Mouse (Mus musculus): ENCODE measurements around the gene F2rl3. TPM values are rescaled to one million over a fixed set of nuclear protein-coding genes. Genes with fewer than 3 reads are reported as not detected.

F2rl3 gene
- polyA plus RNA-seq (2016; fragmentation: Nextera tagmentation; extraction: Ambion mirVana), result 1.1 and 1.2 TPM in 2 replicates

DNA sequence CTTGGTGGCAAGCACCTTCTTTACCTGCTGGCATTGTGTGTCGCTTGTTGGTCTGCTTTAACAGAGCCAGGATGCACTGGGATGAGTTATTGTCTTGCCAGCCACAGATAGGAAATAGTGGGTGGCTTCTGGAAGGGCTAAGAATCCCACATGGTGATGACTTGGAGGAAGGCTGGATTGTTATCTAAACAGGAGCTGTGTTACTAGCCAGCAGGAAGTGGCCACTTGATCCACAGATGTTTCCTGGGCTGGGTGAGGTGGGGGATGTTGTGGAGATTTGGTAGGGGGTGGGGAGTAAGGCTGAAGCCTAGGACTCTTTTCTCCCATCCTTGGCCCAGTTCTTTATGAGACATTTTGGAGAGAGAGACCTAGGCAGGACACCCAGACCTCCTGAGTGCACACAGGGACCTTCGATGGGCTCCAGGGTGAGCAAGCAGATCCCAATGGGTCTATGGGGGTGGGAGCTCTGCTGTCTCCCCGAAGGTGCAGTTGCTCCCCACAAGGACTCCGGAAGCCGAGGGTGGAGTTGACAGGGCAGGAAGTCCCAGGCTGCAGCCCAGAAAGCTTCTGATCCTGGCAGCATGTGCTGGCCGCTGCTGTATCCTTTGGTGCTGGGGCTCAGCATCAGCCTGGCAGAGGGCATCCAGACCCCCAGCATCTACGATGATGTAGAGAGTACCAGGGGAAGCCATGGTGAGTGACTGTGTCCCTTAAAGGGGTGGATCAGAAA is at the start of gene F2rl3:
F2rl3 (plus strand) TSS at position 559 of the 730 bp plus-strand sequence.
- no peaks in the 10 kb centered on the region for H3K27me3 ChIP-seq (replicated peaks)
- H3K4me1 ChIP-seq, result no peaks in the 10 kb centered on the region
- H3K4me3 ChIP-seq, result no peak within 1 kb of the TSS
- peaks cover 26% of the 10 kb centered on the region for H3K36me3 ChIP-seq
- H3K9me3 ChIP-seq, result no peaks in the 10 kb centered on the region
- H3K27ac ChIP-seq, result no peak within 1 kb of the TSS
- H3K9ac ChIP-seq, result no peak within 1 kb of the TSS
- no peak within 1 kb of the TSS for H3K4me2 ChIP-seq (replicated peaks)
- ATAC-seq (ENCODE audit: low FRiP score, low read depth), result no peak
- WGBS, result 81% methylated on average over 7 of the region's 7 CpGs

DNA sequence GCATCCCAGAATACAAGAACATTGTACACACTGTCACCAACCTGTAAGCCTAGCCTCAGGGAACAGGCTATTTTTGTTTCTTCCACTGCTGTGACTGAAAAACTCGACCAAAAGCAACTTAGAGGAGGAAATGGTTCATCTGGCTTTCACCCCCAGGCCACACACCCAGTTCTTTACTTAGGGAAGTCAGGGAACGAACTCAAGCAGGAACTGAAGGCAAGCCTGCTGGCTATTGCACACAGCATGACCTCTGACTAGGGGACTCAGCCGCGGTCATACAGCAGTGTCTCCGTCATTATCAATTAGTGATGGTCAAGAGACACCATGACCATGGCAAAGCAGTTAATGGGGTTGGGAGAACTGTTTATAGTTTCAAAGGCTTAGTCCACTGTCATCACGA is 49.1 kb upstream of the F2rl3 start:
- Histone ChIP-seq H3K9ac (no peak overlapping the region), H3K4me3 (no peak overlapping the region), H3K27me3 (replicated peaks) (no peaks in the 10 kb centered on the region), H3K36me3 (no peaks in the 10 kb centered on the region), H3K4me2 (replicated peaks) (no peak overlapping the region), H3K9me3 (no peaks in the 10 kb centered on the region), H3K27ac (no peak overlapping the region), H3K4me1 (no peaks in the 10 kb centered on the region)
- ATAC-seq (ENCODE audit: low FRiP score, low read depth), result no peak
- 30% methylated on average over 6 of the region's 6 CpGs for WGBS

DNA sequence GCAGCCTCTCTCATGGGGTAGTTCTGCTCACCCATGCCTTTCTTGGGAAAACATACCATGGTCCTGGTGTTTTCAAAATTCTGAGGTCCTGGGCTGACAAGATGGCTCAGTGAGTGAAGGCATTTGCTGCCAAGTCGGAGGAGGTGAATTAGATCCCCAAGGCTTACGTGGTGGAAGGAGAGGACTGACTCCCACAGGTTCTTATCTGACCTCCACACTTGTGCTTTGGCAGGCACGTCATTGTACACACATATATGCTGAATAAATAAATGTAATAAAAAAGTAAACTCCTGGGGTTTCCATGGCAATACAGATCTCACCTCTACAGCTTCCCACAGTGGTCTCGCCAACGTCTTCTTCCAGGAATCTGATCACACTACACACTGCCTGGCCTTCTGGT is 45.1 kb upstream of the F2rl3 start:
- no peak for ATAC-seq (ENCODE audit: low FRiP score, low read depth)
- WGBS, result 82% methylated on average over 5 of the region's 5 CpGs

DNA sequence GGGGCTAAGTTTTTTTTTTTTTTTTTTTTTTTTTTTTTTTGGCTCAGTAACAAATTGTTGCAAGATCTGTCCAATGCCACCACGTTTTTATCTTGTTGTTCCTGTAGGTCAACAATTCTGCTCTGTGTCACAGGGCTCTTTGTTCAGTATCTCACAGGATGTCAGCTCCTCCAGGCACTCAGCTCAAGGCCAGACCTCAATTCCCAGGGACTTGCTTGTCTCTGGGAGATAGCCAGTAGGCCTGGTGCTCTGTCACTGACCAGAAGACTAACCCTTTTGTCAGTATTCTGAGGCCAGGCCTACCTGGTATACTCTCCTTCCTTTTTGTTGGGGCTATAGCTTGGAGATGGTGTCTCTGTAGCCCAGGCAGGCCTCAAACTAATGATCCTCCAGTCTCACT is 41.1 kb upstream of the F2rl3 start:
- H3K9me3 ChIP-seq, result no peaks in the 10 kb centered on the region
- H3K4me1 ChIP-seq, result peaks cover 10% of the 10 kb centered on the region
- H3K4me3 ChIP-seq, result no peak overlapping the region
- H3K36me3 ChIP-seq, result peaks cover 10% of the 10 kb centered on the region
- no peak overlapping the region for H3K9ac ChIP-seq
- H3K27ac ChIP-seq, result no peak overlapping the region
- H3K4me2 ChIP-seq (replicated peaks), result no peak overlapping the region
- WGBS, result 38% methylated on average over 1 of the region's 1 CpGs
- no peak for ATAC-seq (ENCODE audit: low FRiP score, low read depth)
- H3K27me3 ChIP-seq (replicated peaks), result no peaks in the 10 kb centered on the region

More for the DNA sequence above, 45.1 kb upstream of the F2rl3 start:
- Histone ChIP-seq H3K4me3 (no peak overlapping the region), H3K9me3 (no peaks in the 10 kb centered on the region), H3K27ac (no peak overlapping the region), H3K4me1 (no peaks in the 10 kb centered on the region), H3K36me3 (no peaks in the 10 kb centered on the region), H3K9ac (no peak overlapping the region), H3K4me2 (replicated peaks) (no peak overlapping the region), H3K27me3 (replicated peaks) (no peaks in the 10 kb centered on the region)

DNA sequence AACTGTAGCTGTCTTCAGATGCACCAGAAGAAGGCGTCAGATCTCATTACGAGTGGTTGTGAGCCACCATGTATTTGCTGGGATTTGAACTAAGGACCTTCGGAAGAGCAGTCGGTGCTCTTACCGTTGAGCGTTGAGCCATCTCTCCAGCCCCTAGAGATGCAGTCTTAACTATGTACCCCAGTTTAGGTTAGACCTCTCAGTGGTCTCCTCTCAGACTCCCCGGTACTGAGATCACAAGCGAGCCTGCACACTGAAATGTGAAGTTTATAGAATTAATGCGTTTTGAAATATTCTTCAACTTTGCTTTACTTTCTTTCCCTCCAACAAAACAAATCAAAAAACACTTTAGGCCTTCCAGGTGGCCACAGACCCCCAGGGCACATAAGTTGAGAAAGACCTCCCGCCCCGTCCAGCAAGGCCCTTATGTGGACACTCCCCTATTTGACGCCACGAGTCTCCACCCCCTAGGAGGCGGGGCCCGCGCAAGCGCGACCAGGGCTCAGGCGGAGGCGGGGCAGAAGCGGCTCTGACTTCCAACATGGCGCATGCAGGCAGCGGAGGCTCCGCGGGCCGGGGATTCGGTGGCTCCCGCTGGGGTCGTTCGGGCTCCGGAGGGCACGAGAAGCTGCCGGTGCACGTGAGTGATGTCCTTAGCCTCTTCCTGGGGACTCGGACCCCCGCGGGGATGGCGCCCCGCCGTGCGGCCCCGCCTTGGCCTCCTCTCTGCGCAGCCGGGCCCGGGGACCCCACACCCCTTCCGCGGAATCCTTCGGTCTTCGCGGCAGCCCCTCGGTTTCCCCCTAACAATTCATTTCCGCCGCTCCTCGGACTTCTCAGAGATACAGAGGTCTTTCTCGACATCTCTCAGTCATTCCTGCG is 38.7 kb upstream of the F2rl3 start, which contains the start of gene Sin3b:
Sin3b (plus strand) TSS at position 517 of the 882 bp plus-strand sequence.
- peaks cover 10% of the 10 kb centered on the region for H3K4me1 ChIP-seq
- peak within 1 kb of the TSS; percentile 95 for H3K9ac ChIP-seq
- H3K4me2 ChIP-seq (replicated peaks), result peak within 1 kb of the TSS; percentile 96
- peak within 1 kb of the TSS; percentile 99 for H3K4me3 ChIP-seq
- WGBS, result 14% methylated on average over 56 of the region's 56 CpGs
- no peak within 1 kb of the TSS for H3K27ac ChIP-seq
- H3K27me3 ChIP-seq (replicated peaks), result no peaks in the 10 kb centered on the region
- peaks cover 35% of the 10 kb centered on the region for H3K36me3 ChIP-seq
- no peaks in the 10 kb centered on the region for H3K9me3 ChIP-seq
- ATAC-seq (ENCODE audit: low FRiP score, low read depth), result peak; percentile 99

DNA sequence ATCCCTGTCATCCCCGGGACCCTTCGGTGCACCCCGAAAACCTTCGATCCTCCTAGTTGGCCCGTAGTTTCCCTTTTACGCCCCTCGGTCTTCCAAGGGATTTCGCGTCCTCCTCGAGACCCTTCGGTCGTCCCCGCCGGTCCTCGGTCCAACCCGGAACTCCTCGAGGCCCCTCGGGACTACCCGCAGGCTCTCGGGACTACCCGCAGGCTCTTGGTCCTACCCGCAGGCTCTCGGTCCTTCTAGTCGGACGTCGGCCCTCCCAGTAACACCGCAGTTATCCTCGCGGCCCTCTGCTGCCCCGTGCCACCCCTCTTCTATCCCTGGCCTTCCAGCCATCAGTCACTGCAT is 38.1 kb upstream of the F2rl3 start:
- Histone ChIP-seq H3K4me2 (replicated peaks) (peak overlapping the region; percentile 96), H3K4me3 (peak overlapping the region; percentile 99), H3K27me3 (replicated peaks) (no peaks in the 10 kb centered on the region), H3K9ac (peak overlapping the region; percentile 95), H3K9me3 (no peaks in the 10 kb centered on the region), H3K36me3 (peaks cover 41% of the 10 kb centered on the region), H3K27ac (no peak overlapping the region), H3K4me1 (peaks cover 11% of the 10 kb centered on the region)
- peak; percentile 46 for ATAC-seq (ENCODE audit: low FRiP score, low read depth)
- under 1% methylated on average over 30 of the region's 30 CpGs for WGBS

DNA sequence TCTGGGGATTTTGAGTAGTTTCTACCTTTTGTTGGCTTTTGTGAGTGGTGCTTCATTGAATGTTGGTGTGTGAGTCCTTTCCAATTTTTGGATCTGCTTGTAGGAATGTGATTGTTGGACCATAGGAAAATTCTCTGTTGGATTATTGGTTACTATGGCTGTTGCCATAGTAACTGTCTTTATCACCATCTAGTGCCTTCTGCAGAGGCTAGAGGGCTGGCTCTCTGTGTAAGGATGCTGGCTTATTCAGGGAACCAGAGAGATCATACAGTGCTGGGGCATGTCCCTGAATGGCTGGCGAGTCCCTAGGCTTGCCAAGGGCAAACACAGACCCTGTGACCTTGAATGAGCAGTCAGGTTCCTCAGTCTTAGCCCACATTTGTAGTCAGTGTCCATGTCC is 33.0 kb upstream of the F2rl3 start:
- Histone ChIP-seq H3K36me3 (peaks cover 88% of the 10 kb centered on the region), H3K27ac (no peak overlapping the region), H3K4me1 (peaks cover 15% of the 10 kb centered on the region), H3K27me3 (replicated peaks) (no peaks in the 10 kb centered on the region), H3K9ac (no peak overlapping the region), H3K4me3 (no peak overlapping the region), H3K4me2 (replicated peaks) (no peak overlapping the region), H3K9me3 (no peaks in the 10 kb centered on the region)
- ATAC-seq (ENCODE audit: low FRiP score, low read depth), result no peak
- 74% methylated on average over 1 of the region's 1 CpGs for WGBS

DNA sequence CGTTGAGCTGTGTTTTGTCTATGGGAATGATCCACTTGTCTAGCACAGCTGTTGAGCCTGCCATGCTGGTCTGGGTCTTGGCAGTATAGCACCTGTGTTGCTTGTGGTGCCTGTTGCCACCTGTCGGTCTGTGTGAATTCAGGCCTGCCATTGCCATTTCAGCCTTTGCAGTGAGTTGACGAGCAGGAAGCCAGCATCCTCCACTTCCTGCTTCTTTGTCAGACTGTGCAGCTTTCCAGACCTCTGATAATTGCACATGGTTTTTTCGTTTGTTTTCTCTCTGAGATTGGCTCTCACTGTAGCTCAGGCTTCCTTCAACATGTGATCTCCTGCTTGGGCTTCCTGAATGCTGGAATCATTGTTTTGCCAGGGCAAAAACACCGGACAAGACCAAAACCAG is 26.7 kb upstream of the F2rl3 start:
- Histone ChIP-seq H3K4me2 (replicated peaks) (no peak overlapping the region), H3K4me3 (no peak overlapping the region), H3K27me3 (replicated peaks) (no peaks in the 10 kb centered on the region), H3K9me3 (no peaks in the 10 kb centered on the region), H3K36me3 (peaks cover 92% of the 10 kb centered on the region), H3K27ac (no peak overlapping the region), H3K9ac (no peak overlapping the region), H3K4me1 (no peaks in the 10 kb centered on the region)
- no peak for ATAC-seq (ENCODE audit: low FRiP score, low read depth)
- WGBS, result 91% methylated on average over 5 of the region's 5 CpGs

DNA sequence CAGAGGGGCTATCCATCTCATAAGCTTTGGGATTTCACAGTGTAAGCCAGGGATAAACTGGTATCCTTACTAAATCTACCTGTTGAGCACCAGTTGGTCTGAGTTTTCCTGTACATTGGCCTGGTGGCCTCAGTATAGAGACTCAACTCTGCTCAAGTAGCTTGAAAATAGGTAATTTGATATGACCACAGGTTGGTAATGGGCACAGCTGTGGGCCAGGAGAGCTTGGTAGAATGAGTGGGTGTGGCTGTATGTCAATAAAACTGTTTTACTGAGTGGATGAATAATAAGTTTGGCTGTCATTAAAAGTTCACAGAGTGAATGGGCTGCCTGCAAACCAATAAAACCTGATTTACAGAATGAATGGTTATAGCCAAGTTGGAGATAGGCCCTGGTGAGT is 24.8 kb upstream of the F2rl3 start:
- no peak overlapping the region for H3K4me3 ChIP-seq
- no peak overlapping the region for H3K27ac ChIP-seq
- no peak overlapping the region for H3K9ac ChIP-seq
- no peaks in the 10 kb centered on the region for H3K4me1 ChIP-seq
- H3K36me3 ChIP-seq, result peaks cover 91% of the 10 kb centered on the region
- no peaks in the 10 kb centered on the region for H3K9me3 ChIP-seq
- H3K4me2 ChIP-seq (replicated peaks), result no peak overlapping the region
- H3K27me3 ChIP-seq (replicated peaks), result no peaks in the 10 kb centered on the region
- ATAC-seq (ENCODE audit: low FRiP score, low read depth), result no peak

DNA sequence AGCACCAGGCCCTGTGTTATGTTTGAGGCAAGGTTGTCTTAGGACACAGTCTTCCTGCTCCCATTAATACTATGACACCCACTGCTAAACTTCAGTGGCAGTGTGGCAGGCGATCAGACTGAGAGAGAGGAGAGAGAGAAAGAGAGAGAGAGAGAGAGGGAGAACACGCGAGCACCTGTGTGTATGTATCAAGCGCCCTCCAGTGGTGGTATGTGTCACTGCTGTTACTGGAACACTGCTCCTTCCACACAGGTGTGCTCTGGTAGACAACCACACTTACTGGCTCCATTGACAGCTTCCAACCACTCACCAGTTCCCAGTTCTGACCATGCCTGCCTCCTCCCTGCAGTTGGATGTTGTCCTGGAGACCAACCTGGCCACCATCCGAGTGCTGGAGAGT is 15.6 kb upstream of the F2rl3 start:
- Histone ChIP-seq H3K4me3 (no peak overlapping the region), H3K27ac (no peak overlapping the region), H3K4me2 (replicated peaks) (no peak overlapping the region), H3K9me3 (no peaks in the 10 kb centered on the region), H3K36me3 (peaks cover 98% of the 10 kb centered on the region), H3K4me1 (no peaks in the 10 kb centered on the region), H3K27me3 (replicated peaks) (no peaks in the 10 kb centered on the region), H3K9ac (no peak overlapping the region)
- 46% methylated on average over 5 of the region's 5 CpGs for WGBS
- ATAC-seq (ENCODE audit: low FRiP score, low read depth), result no peak

DNA sequence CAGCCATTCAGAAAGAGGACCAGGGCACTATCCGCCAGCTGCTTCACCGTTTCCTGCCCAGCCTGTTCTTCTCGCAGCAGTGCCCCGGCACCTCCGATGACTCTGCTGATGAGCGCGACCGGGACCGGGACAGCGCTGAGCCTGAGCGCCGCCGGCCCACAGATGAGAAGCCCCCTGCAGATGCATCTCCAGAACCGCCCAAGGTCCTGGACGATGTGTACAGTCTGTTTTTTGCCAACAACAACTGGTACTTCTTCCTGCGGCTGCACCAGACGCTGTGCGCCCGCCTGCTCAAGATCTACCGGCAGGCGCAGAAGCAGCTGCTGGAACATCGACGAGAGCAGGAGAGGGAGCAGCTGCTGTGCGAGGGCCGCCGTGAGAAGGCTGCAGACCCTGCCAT is 11.8 kb upstream of the F2rl3 start:
- Histone ChIP-seq H3K9ac (no peak overlapping the region), H3K27me3 (replicated peaks) (no peaks in the 10 kb centered on the region), H3K36me3 (peaks cover 96% of the 10 kb centered on the region), H3K9me3 (no peaks in the 10 kb centered on the region), H3K4me1 (no peaks in the 10 kb centered on the region), H3K4me3 (no peak overlapping the region), H3K4me2 (replicated peaks) (no peak overlapping the region), H3K27ac (no peak overlapping the region)
- ATAC-seq (ENCODE audit: low FRiP score, low read depth), result no peak
- WGBS, result 94% methylated on average over 26 of the region's 26 CpGs

DNA sequence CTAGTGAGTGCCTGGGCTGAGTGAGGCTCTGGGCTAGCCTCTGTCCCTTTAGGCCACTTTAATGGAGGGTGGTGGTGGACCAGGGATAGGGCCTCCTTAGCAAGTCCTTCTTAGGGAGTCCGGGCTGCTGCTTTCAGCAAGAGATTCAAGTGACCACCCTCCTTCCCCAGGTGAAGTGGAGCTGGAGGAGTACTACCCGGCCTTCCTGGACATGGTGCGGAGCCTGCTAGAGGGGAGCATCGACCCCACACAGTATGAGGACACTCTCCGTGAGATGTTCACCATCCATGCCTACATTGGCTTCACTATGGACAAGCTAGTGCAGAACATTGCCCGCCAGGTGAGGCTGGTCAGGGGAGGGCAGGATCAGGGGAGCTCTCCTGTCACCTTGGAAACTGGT is 11.4 kb upstream of the F2rl3 start:
- H3K27me3 ChIP-seq (replicated peaks), result no peaks in the 10 kb centered on the region
- no peak overlapping the region for H3K27ac ChIP-seq
- no peak overlapping the region for H3K4me3 ChIP-seq
- no peaks in the 10 kb centered on the region for H3K9me3 ChIP-seq
- WGBS, result 94% methylated on average over 6 of the region's 6 CpGs
- H3K9ac ChIP-seq, result no peak overlapping the region
- H3K4me2 ChIP-seq (replicated peaks), result no peak overlapping the region
- H3K36me3 ChIP-seq, result peaks cover 93% of the 10 kb centered on the region
- H3K4me1 ChIP-seq, result no peaks in the 10 kb centered on the region
- no peak for ATAC-seq (ENCODE audit: low FRiP score, low read depth)
